Mouse (Mus musculus): ENCODE data around the gene Elf5. TPM values are rescaled to one million over a fixed set of nuclear protein-coding genes. Genes with fewer than 3 reads are reported as not detected.
A peak's percentile ranks its signal among the peaks of the same experiment; 100 is the strongest.

The Elf5 gene
- polyA plus RNA-seq, 1 experiment from 2014 or later = 0.11 TPM

- no peaks in the 10 kb centered on the region for H3K4me1 ChIP-seq (ENCODE audit: control insufficient read depth in 2 of 2, insufficient read depth in 2 of 2, low read length in 2 of 2)
- no peak for ATAC-seq (ENCODE audit: insufficient number of reproducible peaks, insufficient read depth, low FRiP score, low read depth)
- no peaks in the 10 kb centered on the region for H3K27me3 ChIP-seq (ENCODE audit: control insufficient read depth, insufficient read depth, low read length)
- H3K36me3 ChIP-seq (ENCODE audit: control insufficient read depth, insufficient read depth, low read length) = peaks cover 88% of the 10 kb centered on the region
- no peak overlapping the region for H3K4me2 ChIP-seq (ENCODE audit: low read length)
- H3K27ac ChIP-seq (replicated peaks in 1 of 2; ENCODE audit: control insufficient read depth in 1 of 2, insufficient read depth in 1 of 2, low read depth in 2 of 2, low read length in 2 of 2) = peak overlapping the region in 1 of 2 experiments; percentile 30; a peak in 2 of 4 replicates
- no peak overlapping the region for H3K4me3 ChIP-seq (ENCODE audit: control insufficient read depth in 1 of 2, insufficient read depth in 1 of 2, low read depth in 1 of 2, low read length in 2 of 2)
- 50% methylated on average over 9 of the region's 9 CpGs for WGBS
- no peaks in the 10 kb centered on the region for H3K9me3 ChIP-seq (ENCODE audit: control insufficient read depth, low read length)
- H3K9ac ChIP-seq (ENCODE audit: low read length) = no peak overlapping the region
Observed at GRCm38 (mm10) chr2:103461743-103462142, 50.3 kb downstream of the Elf5 start.

GRCm38 (mm10) chr2:103462746-103463145, 51.3 kb downstream of the Elf5 start:
- no peak overlapping the region for H3K27ac ChIP-seq (replicated peaks in 1 of 2; ENCODE audit: control insufficient read depth in 1 of 2, insufficient read depth in 1 of 2, low read depth in 2 of 2, low read length in 2 of 2)
- H3K4me3 ChIP-seq (ENCODE audit: control insufficient read depth in 1 of 2, insufficient read depth in 1 of 2, low read depth in 1 of 2, low read length in 2 of 2) = no peak overlapping the region
- no peak for ATAC-seq (ENCODE audit: insufficient number of reproducible peaks, insufficient read depth, low FRiP score, low read depth)
- no peak overlapping the region for H3K4me2 ChIP-seq (ENCODE audit: low read length)
- H3K9ac ChIP-seq (ENCODE audit: low read length) = no peak overlapping the region
- no peaks in the 10 kb centered on the region for H3K27me3 ChIP-seq (ENCODE audit: control insufficient read depth, insufficient read depth, low read length)
- WGBS = 92% methylated on average over 5 of the region's 5 CpGs
- H3K9me3 ChIP-seq (ENCODE audit: control insufficient read depth, low read length) = no peaks in the 10 kb centered on the region
- no peaks in the 10 kb centered on the region for H3K4me1 ChIP-seq (ENCODE audit: control insufficient read depth in 2 of 2, insufficient read depth in 2 of 2, low read length in 2 of 2)
- H3K36me3 ChIP-seq (ENCODE audit: control insufficient read depth, insufficient read depth, low read length) = peaks cover 90% of the 10 kb centered on the region

GRCm38 (mm10) chr2:103464524-103464923, 53.0 kb downstream of the Elf5 start:
- 89% methylated on average over 8 of the region's 8 CpGs for WGBS
- peaks cover 81% of the 10 kb centered on the region for H3K36me3 ChIP-seq (ENCODE audit: control insufficient read depth, insufficient read depth, low read length)
- no peak overlapping the region for H3K27ac ChIP-seq (replicated peaks in 1 of 2; ENCODE audit: control insufficient read depth in 1 of 2, insufficient read depth in 1 of 2, low read depth in 2 of 2, low read length in 2 of 2)
- no peak overlapping the region for H3K4me3 ChIP-seq (ENCODE audit: control insufficient read depth in 1 of 2, insufficient read depth in 1 of 2, low read depth in 1 of 2, low read length in 2 of 2)
- ATAC-seq (ENCODE audit: insufficient number of reproducible peaks, insufficient read depth, low FRiP score, low read depth) = no peak
- H3K4me1 ChIP-seq (ENCODE audit: control insufficient read depth in 2 of 2, insufficient read depth in 2 of 2, low read length in 2 of 2) = no peaks in the 10 kb centered on the region
- H3K4me2 ChIP-seq (ENCODE audit: low read length) = no peak overlapping the region
- H3K9me3 ChIP-seq (ENCODE audit: control insufficient read depth, low read length) = no peaks in the 10 kb centered on the region
- H3K27me3 ChIP-seq (ENCODE audit: control insufficient read depth, insufficient read depth, low read length) = no peaks in the 10 kb centered on the region
- H3K9ac ChIP-seq (ENCODE audit: low read length) = no peak overlapping the region

GRCm38 (mm10) chr2:103465429-103465828, 53.9 kb downstream of the Elf5 start:
- 91% methylated on average over 11 of the region's 11 CpGs for WGBS
- H3K4me2 ChIP-seq (ENCODE audit: low read length) = no peak overlapping the region
- no peak for ATAC-seq (ENCODE audit: insufficient number of reproducible peaks, insufficient read depth, low FRiP score, low read depth)
- H3K36me3 ChIP-seq (ENCODE audit: control insufficient read depth, insufficient read depth, low read length) = peaks cover 81% of the 10 kb centered on the region
- H3K4me1 ChIP-seq (ENCODE audit: control insufficient read depth in 2 of 2, insufficient read depth in 2 of 2, low read length in 2 of 2) = no peaks in the 10 kb centered on the region
- H3K27ac ChIP-seq (replicated peaks in 1 of 2; ENCODE audit: control insufficient read depth in 1 of 2, insufficient read depth in 1 of 2, low read depth in 2 of 2, low read length in 2 of 2) = no peak overlapping the region
- no peaks in the 10 kb centered on the region for H3K27me3 ChIP-seq (ENCODE audit: control insufficient read depth, insufficient read depth, low read length)
- H3K9ac ChIP-seq (ENCODE audit: low read length) = no peak overlapping the region
- no peak overlapping the region for H3K4me3 ChIP-seq (ENCODE audit: control insufficient read depth in 1 of 2, insufficient read depth in 1 of 2, low read depth in 1 of 2, low read length in 2 of 2)
- no peaks in the 10 kb centered on the region for H3K9me3 ChIP-seq (ENCODE audit: control insufficient read depth, low read length)

GRCm38 (mm10) chr2:103466272-103466671, 54.8 kb downstream of the Elf5 start:
- H3K9me3 ChIP-seq (ENCODE audit: control insufficient read depth, low read length) = no peaks in the 10 kb centered on the region
- no peaks in the 10 kb centered on the region for H3K27me3 ChIP-seq (ENCODE audit: control insufficient read depth, insufficient read depth, low read length)
- no peak overlapping the region for H3K4me2 ChIP-seq (ENCODE audit: low read length)
- peaks cover 86% of the 10 kb centered on the region for H3K36me3 ChIP-seq (ENCODE audit: control insufficient read depth, insufficient read depth, low read length)
- no peaks in the 10 kb centered on the region for H3K4me1 ChIP-seq (ENCODE audit: control insufficient read depth in 2 of 2, insufficient read depth in 2 of 2, low read length in 2 of 2)
- no peak overlapping the region for H3K9ac ChIP-seq (ENCODE audit: low read length)
- ATAC-seq (ENCODE audit: insufficient number of reproducible peaks, insufficient read depth, low FRiP score, low read depth) = no peak
- H3K4me3 ChIP-seq (ENCODE audit: control insufficient read depth in 1 of 2, insufficient read depth in 1 of 2, low read depth in 1 of 2, low read length in 2 of 2) = no peak overlapping the region
- 89% methylated on average over 3 of the region's 3 CpGs for WGBS
- H3K27ac ChIP-seq (replicated peaks in 1 of 2; ENCODE audit: control insufficient read depth in 1 of 2, insufficient read depth in 1 of 2, low read depth in 2 of 2, low read length in 2 of 2) = no peak overlapping the region

- WGBS = 80% methylated on average over 10 of the region's 10 CpGs
- no peaks in the 10 kb centered on the region for H3K9me3 ChIP-seq (ENCODE audit: control insufficient read depth, low read length)
- H3K4me2 ChIP-seq (ENCODE audit: low read length) = no peak overlapping the region
- no peak overlapping the region for H3K27ac ChIP-seq (replicated peaks in 1 of 2; ENCODE audit: control insufficient read depth in 1 of 2, insufficient read depth in 1 of 2, low read depth in 2 of 2, low read length in 2 of 2)
- H3K27me3 ChIP-seq (ENCODE audit: control insufficient read depth, insufficient read depth, low read length) = no peaks in the 10 kb centered on the region
- no peak overlapping the region for H3K4me3 ChIP-seq (ENCODE audit: control insufficient read depth in 1 of 2, insufficient read depth in 1 of 2, low read depth in 1 of 2, low read length in 2 of 2)
- ATAC-seq (ENCODE audit: insufficient number of reproducible peaks, insufficient read depth, low FRiP score, low read depth) = no peak
- peaks cover 85% of the 10 kb centered on the region for H3K36me3 ChIP-seq (ENCODE audit: control insufficient read depth, insufficient read depth, low read length)
- H3K4me1 ChIP-seq (ENCODE audit: control insufficient read depth in 2 of 2, insufficient read depth in 2 of 2, low read length in 2 of 2) = no peaks in the 10 kb centered on the region
- H3K9ac ChIP-seq (ENCODE audit: low read length) = no peak overlapping the region
Observed at GRCm38 (mm10) chr2:103466984-103467588, 55.6 kb downstream of the Elf5 start.

- Histone ChIP-seq H3K27ac (replicated peaks in 1 of 2; ENCODE audit: control insufficient read depth in 1 of 2, insufficient read depth in 1 of 2, low read depth in 2 of 2, low read length in 2 of 2) (no peak overlapping the region), H3K36me3 (ENCODE audit: control insufficient read depth, insufficient read depth, low read length) (peaks cover 66% of the 10 kb centered on the region), H3K4me3 (ENCODE audit: control insufficient read depth in 1 of 2, insufficient read depth in 1 of 2, low read depth in 1 of 2, low read length in 2 of 2) (no peak overlapping the region), H3K4me1 (ENCODE audit: control insufficient read depth in 2 of 2, insufficient read depth in 2 of 2, low read length in 2 of 2) (no peaks in the 10 kb centered on the region; a peak in 1 of 4 replicates), H3K9ac (ENCODE audit: low read length) (no peak overlapping the region), H3K9me3 (ENCODE audit: control insufficient read depth, low read length) (no peaks in the 10 kb centered on the region), H3K27me3 (ENCODE audit: control insufficient read depth, insufficient read depth, low read length) (no peaks in the 10 kb centered on the region), H3K4me2 (ENCODE audit: low read length) (no peak overlapping the region)
- no peak for ATAC-seq (ENCODE audit: insufficient number of reproducible peaks, insufficient read depth, low FRiP score, low read depth)
- 93% methylated on average over 3 of the region's 3 CpGs for WGBS
Observed at GRCm38 (mm10) chr2:103473362-103473761, 61.9 kb downstream of the Elf5 start.

- Histone ChIP-seq H3K4me1 (ENCODE audit: control insufficient read depth in 2 of 2, insufficient read depth in 2 of 2, low read length in 2 of 2) (no peaks in the 10 kb centered on the region; a peak in 1 of 4 replicates), H3K4me3 (ENCODE audit: control insufficient read depth in 1 of 2, insufficient read depth in 1 of 2, low read depth in 1 of 2, low read length in 2 of 2) (no peak overlapping the region), H3K36me3 (ENCODE audit: control insufficient read depth, insufficient read depth, low read length) (peaks cover 42% of the 10 kb centered on the region), H3K9me3 (ENCODE audit: control insufficient read depth, low read length) (no peaks in the 10 kb centered on the region), H3K9ac (ENCODE audit: low read length) (no peak overlapping the region), H3K27ac (replicated peaks in 1 of 2; ENCODE audit: control insufficient read depth in 1 of 2, insufficient read depth in 1 of 2, low read depth in 2 of 2, low read length in 2 of 2) (no peak overlapping the region), H3K27me3 (ENCODE audit: control insufficient read depth, insufficient read depth, low read length) (no peaks in the 10 kb centered on the region), H3K4me2 (ENCODE audit: low read length) (no peak overlapping the region)
- ATAC-seq (ENCODE audit: insufficient number of reproducible peaks, insufficient read depth, low FRiP score, low read depth) = no peak
- WGBS = 81% methylated on average over 2 of the region's 2 CpGs
Observed at GRCm38 (mm10) chr2:103476180-103476579, 64.7 kb downstream of the Elf5 start.
